Mouse (Mus musculus) bone marrow, adult 2 months (tissue): Measurements from ENCODE around the gene Hpcal4. TPM values are rescaled to one million over a fixed set of nuclear protein-coding genes. Genes with fewer than 3 reads are reported as not detected.
"Not testable (repeated sequence)": the region's sequence is repeated elsewhere in the genome, so short reads cannot be mapped to it uniquely, and the experiment has no call there.

Source experiments
- H3K27ac ChIP-seq: fragments of 200-500 bp; 2 replicates; pipeline ENCODE4 v1.5.1; 2012; ENCODE audit warnings: low read depth, mild to moderate bottlenecking, control low read depth, inconsistent platforms, low read length; ENCODE audit not compliant: control insufficient read depth, poor library complexity, insufficient read depth
- H3K4me1 ChIP-seq: fragments of 200-500 bp; 2 replicates; pipeline ENCODE4 v1.6.1; 2011; ENCODE audit warnings: low read length; ENCODE audit not compliant: control insufficient read depth, insufficient read depth
- H3K4me3 ChIP-seq: fragments of 200-500 bp; replicated peaks from 2 replicates; pipeline ENCODE3; 2011; ENCODE audit warnings: mild to moderate bottlenecking, low read depth, low read length, control low read depth; ENCODE audit not compliant: control insufficient read depth
- CTCF ChIP-seq: fragments of 200-500 bp; IDR thresholded peaks from 2 replicates; pipeline ENCODE4 v1.5.1; 2011; ENCODE audit warnings: low read length, control low read depth; ENCODE audit not compliant: control insufficient read depth, insufficient read depth
- POLR2A ChIP-seq: fragments of 200-500 bp; IDR thresholded peaks from 2 replicates; pipeline ENCODE4 v1.6.1; 2011; ENCODE audit warnings: low read depth, mild to moderate bottlenecking, control low read depth, low read length, borderline replicate concordance; ENCODE audit not compliant: control insufficient read depth
- WGBS: fragments of 180-500 bp; shearing (Covaris S2); methylation state at CpG from one replicate; pipeline ENCODE4 v1.1.7; 2018; 5-methylcytosine and 5-hydroxymethylcytosine counted together
- polyA plus RNA-seq: library from polyadenylated mRNA; stranded (reverse); fragments of >200 nt; gene quantifications from 2 replicates; pipeline ENCODE4 v1.2.4, GENCODE M21; 2011; ENCODE audit warnings: low replicate concordance; ENCODE audit not compliant: missing spikeins, insufficient read depth, insufficient read length

The Hpcal4 gene
- polyA plus RNA-seq, 1 experiment, result not detected

- TF ChIP-seq POLR2A (no peak), CTCF (no peak)
- WGBS, result 45% methylated on average over 2 of the region's 2 CpGs
- Histone ChIP-seq H3K4me3 (no peak overlapping the region), H3K4me1 (no peaks in the 10 kb centered on the region), H3K27ac (no peak overlapping the region)
Measured at GRCm38 (mm10) chr4:123155427-123155826, 27.6 kb upstream of the Hpcal4 start.

- H3K27ac ChIP-seq, result no peak overlapping the region
- H3K4me1 ChIP-seq, result no peaks in the 10 kb centered on the region
- no peak overlapping the region for H3K4me3 ChIP-seq
- TF ChIP-seq POLR2A, result no peak
- TF ChIP-seq CTCF, result no peak
Measured at GRCm38 (mm10) chr4:123155840-123156239, 27.2 kb upstream of the Hpcal4 start.

- H3K27ac ChIP-seq, result no peak overlapping the region
- no peaks in the 10 kb centered on the region for H3K4me1 ChIP-seq
- WGBS, result 68% methylated on average over 6 of the region's 6 CpGs
Measured at GRCm38 (mm10) chr4:123160571-123160970, 22.5 kb upstream of the Hpcal4 start.

GRCm38 (mm10) chr4:123161251-123161650 is 21.8 kb upstream of the Hpcal4 start:
- 77% methylated on average over 3 of the region's 3 CpGs for WGBS
- H3K27ac ChIP-seq, H3K4me1 ChIP-seq, H3K4me3 ChIP-seq: not testable (repeated sequence)

More at GRCm38 (mm10) chr4:123160571-123160970, 22.5 kb upstream of the Hpcal4 start:
- H3K4me3 ChIP-seq, result no peak overlapping the region
- TF ChIP-seq CTCF, result no peak
- TF ChIP-seq POLR2A, result no peak

- WGBS, result 8% methylated on average over 15 of the region's 15 CpGs
- H3K4me3 ChIP-seq, result no peak overlapping the region
- H3K4me1 ChIP-seq, result no peaks in the 10 kb centered on the region
- TF ChIP-seq POLR2A, result no peak
- no peak overlapping the region for H3K27ac ChIP-seq
Measured at GRCm38 (mm10) chr4:123162305-123162917, 20.6 kb upstream of the Hpcal4 start.

- TF ChIP-seq CTCF (no peak), POLR2A (no peak)
- no peak overlapping the region for H3K4me3 ChIP-seq
- 88% methylated on average over 15 of the region's 15 CpGs for WGBS
- H3K4me1 ChIP-seq, result no peaks in the 10 kb centered on the region
- H3K27ac ChIP-seq, result no peak overlapping the region
Measured at GRCm38 (mm10) chr4:123164157-123164556, 18.9 kb upstream of the Hpcal4 start.

- Histone ChIP-seq H3K4me1 (no peaks in the 10 kb centered on the region), H3K27ac (no peak overlapping the region), H3K4me3 (no peak overlapping the region)
- TF ChIP-seq POLR2A (no peak), CTCF (no peak)
Measured at GRCm38 (mm10) chr4:123171811-123172210, 11.2 kb upstream of the Hpcal4 start.

- no peak overlapping the region for H3K4me3 ChIP-seq
- H3K27ac ChIP-seq, result no peak overlapping the region
- 11% methylated on average over 44 of the region's 44 CpGs for WGBS
- no peaks in the 10 kb centered on the region for H3K4me1 ChIP-seq
- TF ChIP-seq CTCF (no peak), POLR2A (no peak)
Measured at GRCm38 (mm10) chr4:123183239-123184056, 421 bp downstream of the Hpcal4 start.

- Histone ChIP-seq H3K27ac (no peak overlapping the region), H3K4me3 (no peak overlapping the region), H3K4me1 (no peaks in the 10 kb centered on the region)
- WGBS, result 52% methylated on average over 3 of the region's 3 CpGs
- TF ChIP-seq CTCF (no peak), POLR2A (no peak)
Measured at GRCm38 (mm10) chr4:123184816-123185215, 1.8 kb downstream of the Hpcal4 start.
